Mouse (Mus musculus): ENCODE data around the gene Rpf1. TPM values are rescaled to one million over a fixed set of nuclear protein-coding genes. Genes with fewer than 3 reads are reported as not detected.

The Rpf1 gene
- total RNA-seq (2012; rRNA removed) (68.3 and 72.3 TPM in 2 replicates), polyA plus RNA-seq (2012; ENCODE audit: insufficient read depth in 1 of 2, insufficient read length in 2 of 2, low read depth in 1 of 2, low replicate concordance in 2 of 2, missing spikeins in 1 of 2) (100 to 1,000 TPM in 1 of 2 experiments, 10 to 100 TPM in 1; 73.6 to 369 TPM)

GRCm38 (mm10) chr3:146520798-146521651 is at the start of gene Rpf1:
Gene Rpf1, minus strand, starts transcription at chr3:146521429.
- Histone ChIP-seq H3K9ac (ENCODE audit: control insufficient read depth, low read depth, low read length, poor library complexity, severe bottlenecking) (peak within 1 kb of the TSS; percentile 99), H3K79me2 (ENCODE audit: control insufficient read depth, insufficient read depth, low read length, poor library complexity) (peaks cover 13% of the 10 kb centered on the region), H3K4me3 (ENCODE audit: control insufficient read depth in 1 of 2, insufficient read depth in 1 of 2, low read depth in 2 of 2, low read length in 2 of 2) (peak within 1 kb of the TSS; percentile 89 to 97), H3K36me3 (ENCODE audit: control insufficient read depth in 1 of 2, insufficient read depth in 2 of 2, low read length in 2 of 2) (peaks cover 8 to 21% of the 10 kb centered on the region in 2 experiments), H3K27ac (ENCODE audit: control insufficient read depth, low read depth, low read length) (peak within 1 kb of the TSS; percentile 89), H3K9me3 (replicated peaks; ENCODE audit: insufficient read depth, low read length) (no peaks in the 10 kb centered on the region), H3K27me3 (ENCODE audit: control insufficient read depth in 1 of 2, insufficient read depth in 2 of 2, low read length in 2 of 2) (peaks cover 0 to 2% of the 10 kb centered on the region in 2 experiments; a peak in 2 of 4 replicates), H3K4me1 (ENCODE audit: control insufficient read depth in 1 of 2, insufficient read depth in 2 of 2, low read length in 2 of 2) (peaks cover 2 to 3% of the 10 kb centered on the region in 2 experiments; a peak in 3 of 4 replicates)
- peak; percentile 96 for DNase-seq (ENCODE audit: low read depth, low spot score)
- TF ChIP-seq GABPA (IDR thresholded peaks at IDR 0.05; ENCODE audit: low read depth, low read length): no peak
- no peak for TF ChIP-seq RAD21 (IDR thresholded peaks at IDR 0.05; ENCODE audit: low read depth, low read length)
- TF ChIP-seq SMC3 (IDR thresholded peaks at IDR 0.05; ENCODE audit: low read depth, low read length): no peak
- no peak for TF ChIP-seq ZNF384 (IDR thresholded peaks at IDR 0.05; ENCODE audit: low read depth, low read length)
- peak; percentile 85 for TF ChIP-seq CHD2 (IDR thresholded peaks at IDR 0.05; ENCODE audit: low read length)
- TF ChIP-seq GATA1 (IDR thresholded peaks at IDR 0.05; ENCODE audit: low read depth, low read length): no peak
- TF ChIP-seq CTCF (IDR thresholded peaks at IDR 0.05 in 2 of 3, conservative IDR thresholded peaks at IDR 0.05 in 1 of 3; ENCODE audit: control insufficient read depth in 1 of 3, insufficient read depth in 1 of 3, low read depth in 2 of 3, low read length in 3 of 3, poor library complexity in 1 of 3, severe bottlenecking in 1 of 3): no peak
- no peak for TF ChIP-seq MYB (IDR thresholded peaks at IDR 0.05; ENCODE audit: low read depth, low read length)
- no peak; the same call in 1 of the 2 replicates for TF ChIP-seq MAX (IDR thresholded peaks at IDR 0.05; ENCODE audit: low read length)
- TF ChIP-seq NELFE (IDR thresholded peaks at IDR 0.05; ENCODE audit: low read depth, low read length): peak; percentile 90
- no peak for TF ChIP-seq MAFK (IDR thresholded peaks at IDR 0.05; ENCODE audit: borderline replicate concordance, low read depth, low read length)
- TF ChIP-seq USF2 (IDR thresholded peaks at IDR 0.05; ENCODE audit: borderline replicate concordance in 1 of 2, insufficient read depth in 1 of 2, low read depth in 1 of 2, low read length in 2 of 2): no peak
- no peak; the same call in 1 of the 2 replicates for TF ChIP-seq MXI1 (IDR thresholded peaks at IDR 0.05; ENCODE audit: low read depth, low read length)
- no peak for TF ChIP-seq NRF1 (IDR thresholded peaks at IDR 0.05; ENCODE audit: insufficient read depth, low read depth, low read length, poor library complexity, severe bottlenecking)
- TF ChIP-seq POLR2AphosphoS5 (IDR thresholded peaks at IDR 0.05; ENCODE audit: borderline replicate concordance, low read depth, low read length): no peak
- peak; percentile 98 for TF ChIP-seq ELF1 (IDR thresholded peaks at IDR 0.05; ENCODE audit: low read depth, low read length)
- peak; percentile 51 for TF ChIP-seq ZMIZ1 (IDR thresholded peaks at IDR 0.05; ENCODE audit: low read depth, low read length)
- peak; percentile 26; the same call in 1 of the 2 replicates for TF ChIP-seq MAZ (IDR thresholded peaks at IDR 0.05; ENCODE audit: low read depth, low read length)
- no peak for TF ChIP-seq TAL1 (IDR thresholded peaks at IDR 0.05; ENCODE audit: low read length)
- TF ChIP-seq ZKSCAN1 (IDR thresholded peaks at IDR 0.05; ENCODE audit: low read depth, low read length): no peak
- peak; percentile 73 for TF ChIP-seq RCOR1 (IDR thresholded peaks at IDR 0.05; ENCODE audit: low read depth, low read length)
- TF ChIP-seq HCFC1 (IDR thresholded peaks at IDR 0.05; ENCODE audit: low read depth, low read length): peak; percentile 94
- peak; percentile 94 for TF ChIP-seq KAT2A (conservative IDR thresholded peaks at IDR 0.05; ENCODE audit: low read depth, low read length)
- no peak for TF ChIP-seq E2F4 (IDR thresholded peaks at IDR 0.05; ENCODE audit: borderline replicate concordance, low read depth, low read length)
- TF ChIP-seq UBTF (IDR thresholded peaks at IDR 0.05; ENCODE audit: borderline replicate concordance, insufficient read depth, low read depth, low read length): no peak
- no peak for TF ChIP-seq CHD1 (IDR thresholded peaks at IDR 0.05; ENCODE audit: low read depth, low read length)
- TF ChIP-seq POLR2A (IDR thresholded peaks at IDR 0.05; ENCODE audit: control insufficient read depth in 1 of 2, insufficient read depth in 1 of 2, low read depth in 1 of 2, low read length in 2 of 2, poor library complexity in 1 of 2): peak; percentile 82 to 85; a peak in 3 of 4 replicates
- peak; percentile 71 for TF ChIP-seq TCF12 (IDR thresholded peaks at IDR 0.05; ENCODE audit: low read depth, low read length)
- TF ChIP-seq USF1 (IDR thresholded peaks at IDR 0.05; ENCODE audit: low read depth, low read length): no peak
- TF ChIP-seq TBP (IDR thresholded peaks at IDR 0.05; ENCODE audit: low read depth, low read length): peak; percentile 96
- TF ChIP-seq SIN3A (IDR thresholded peaks at IDR 0.05; ENCODE audit: low read length): peak; percentile 92
- peak; percentile 70; the same call in 1 of the 2 replicates for TF ChIP-seq POLR2AphosphoS2 (IDR thresholded peaks at IDR 0.05; ENCODE audit: low read length)
- no peak for TF ChIP-seq JUND (IDR thresholded peaks at IDR 0.05; ENCODE audit: low read depth, low read length)
- 0 out of 2 replicates have a peak, but pooled peaks have one; percentile 11 for TF ChIP-seq ETS1 (IDR thresholded peaks at IDR 0.05; ENCODE audit: low read depth, low read length)
- TF ChIP-seq EP300 (IDR thresholded peaks at IDR 0.05; ENCODE audit: low read depth in 1 of 2, low read length in 2 of 2): no peak

Measured in MEL (cell line).